Mouse (Mus musculus) embryo, embryonic 11.5 days (tissue): ENCODE results near the gene Myo1d.

ENCODE experiments used
- DNase-seq: peaks from one replicate; pipeline ENCODE4 v3.0.0-alpha.2; 2012; ENCODE audit warnings: low read depth, low spot score

The Myo1d gene

DNA sequence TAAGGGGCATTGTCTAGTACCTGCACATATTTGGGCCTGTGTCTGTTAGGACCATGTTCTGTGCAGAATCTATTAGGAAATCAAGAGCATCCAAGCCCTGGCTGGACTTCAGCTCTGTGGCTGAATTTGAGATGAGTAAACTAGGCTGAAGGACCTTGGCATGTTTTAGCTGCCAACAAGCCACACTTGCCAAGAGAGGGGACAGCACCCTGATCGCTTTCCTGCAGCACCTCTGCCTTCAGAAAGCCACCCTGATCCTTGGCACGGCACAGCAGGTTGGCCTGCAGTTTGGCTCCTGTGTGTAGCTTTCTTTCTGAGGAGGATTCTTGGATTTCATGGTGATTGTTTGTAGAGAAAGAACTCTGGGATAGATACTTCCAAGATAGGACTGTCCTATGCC, 1.7 kb upstream of the Myo1d start:
- DNase-seq, result no peak

DNA sequence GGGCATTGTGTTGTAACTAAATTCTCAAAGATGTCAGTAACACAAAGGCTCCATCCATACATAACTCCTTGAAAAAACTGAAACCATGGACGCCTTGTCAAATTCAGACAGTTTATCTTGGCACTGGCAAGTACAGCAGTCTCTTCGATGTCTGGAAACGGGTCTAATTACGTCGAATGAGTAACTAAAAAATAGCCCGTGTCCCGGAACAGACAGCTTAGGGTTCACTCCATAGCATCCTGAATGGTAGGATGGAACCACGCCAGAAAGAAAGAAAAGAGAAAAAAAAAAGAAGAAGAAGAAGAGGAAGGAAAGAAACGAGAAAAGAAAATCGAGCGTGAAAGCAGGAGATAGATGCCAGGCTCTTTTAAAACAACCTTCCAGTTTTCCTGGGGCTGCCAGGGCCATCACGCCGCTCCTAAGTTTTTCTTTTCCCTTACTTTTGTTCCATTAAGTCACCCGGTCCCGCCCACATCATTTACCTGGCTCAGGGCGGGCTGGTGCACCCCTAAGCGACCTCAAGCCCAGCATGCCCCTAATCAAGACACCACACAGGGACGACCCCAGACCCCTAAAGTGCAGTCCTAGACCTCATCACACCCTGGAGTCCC, 804 bp downstream of the Myo1d start:
- no peak for DNase-seq

DNA sequence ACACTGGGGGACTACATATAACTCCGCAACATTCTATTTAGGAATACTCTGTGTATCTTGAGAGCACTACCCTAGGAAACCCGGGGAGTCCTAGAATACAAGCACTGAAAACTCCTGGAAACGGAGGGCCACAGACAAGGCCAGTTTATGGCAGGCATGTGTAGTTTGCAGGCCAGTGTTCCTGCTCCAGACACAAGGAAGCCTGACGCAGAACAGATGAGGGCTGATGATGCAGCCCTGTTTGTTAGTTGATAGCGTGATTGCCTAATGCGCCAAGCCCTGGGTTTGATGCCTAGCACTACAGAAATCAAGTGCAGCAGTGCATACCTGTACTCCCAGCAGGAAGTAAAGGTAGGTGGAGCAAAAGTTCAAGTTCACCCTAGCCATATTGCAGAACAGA, 1.7 kb downstream of the Myo1d start:
- DNase-seq, result no peak

DNA sequence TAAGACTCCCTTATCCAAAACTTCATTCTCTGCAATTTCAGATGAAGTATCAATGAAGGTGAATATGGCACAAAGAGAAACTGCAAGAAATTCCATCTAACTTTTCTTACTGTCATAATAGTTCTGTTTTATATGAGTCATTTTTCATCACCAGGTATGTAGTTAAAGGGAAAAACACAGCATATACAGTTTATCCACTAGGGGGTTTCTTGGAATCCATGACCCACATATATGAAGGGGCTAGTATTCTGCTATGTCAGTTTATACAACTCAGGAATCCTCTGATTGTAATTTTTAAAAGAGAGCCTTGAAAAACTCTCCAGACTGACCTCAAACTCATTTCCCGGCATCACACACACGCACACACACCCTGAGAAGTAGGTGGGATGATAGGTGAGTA, 2.1 kb downstream of the Myo1d start:
- DNase-seq, result no peak

DNA sequence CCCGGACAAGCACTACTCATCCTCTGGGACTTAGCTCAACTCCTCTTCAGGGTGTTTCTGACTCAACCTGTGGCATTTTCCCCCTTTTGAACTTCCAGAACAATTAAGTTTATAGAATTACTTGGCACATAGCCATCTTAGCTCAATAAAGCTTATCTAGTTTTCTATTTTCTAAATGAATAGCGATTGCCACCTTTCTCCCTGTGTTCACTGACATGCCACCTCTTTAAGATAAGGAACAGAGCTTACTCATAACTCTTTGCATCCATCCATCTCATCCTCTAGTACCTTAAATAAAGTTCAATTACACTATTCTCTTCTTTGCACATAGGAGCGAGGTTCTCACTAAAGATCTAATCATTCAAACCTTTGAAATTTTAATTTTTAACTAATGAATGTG, 4.3 kb downstream of the Myo1d start:
- no peak for DNase-seq

DNA sequence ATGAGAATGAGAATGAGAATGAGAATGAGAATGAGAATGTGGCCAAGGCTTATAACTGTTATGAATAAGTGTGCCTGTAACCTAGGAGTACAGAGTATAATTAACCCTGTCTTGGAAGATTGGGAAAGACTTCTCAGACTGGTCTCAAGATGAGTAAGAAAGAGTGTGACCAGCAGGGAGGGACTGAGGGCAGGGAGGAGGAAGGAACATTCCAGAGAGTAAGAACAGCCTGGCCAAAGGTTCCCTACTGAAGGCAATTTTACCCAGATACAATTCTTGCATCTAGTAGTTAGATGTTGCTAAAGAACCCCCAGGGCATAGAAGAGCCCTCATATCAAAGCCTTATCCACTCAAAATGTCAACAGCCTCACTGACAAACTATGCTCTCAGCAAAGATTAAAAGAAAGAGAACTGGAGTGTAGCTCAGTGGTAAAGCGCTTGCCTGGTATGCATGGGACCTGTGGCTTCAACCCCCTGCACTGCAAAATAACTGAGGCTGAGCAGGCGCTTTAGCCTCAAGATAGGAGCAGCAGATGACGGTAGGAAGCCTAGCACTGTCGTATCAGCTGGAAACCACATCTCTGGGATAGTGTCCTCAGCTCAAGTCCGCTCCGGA, 7.1 kb downstream of the Myo1d start:
- no peak for DNase-seq

DNA sequence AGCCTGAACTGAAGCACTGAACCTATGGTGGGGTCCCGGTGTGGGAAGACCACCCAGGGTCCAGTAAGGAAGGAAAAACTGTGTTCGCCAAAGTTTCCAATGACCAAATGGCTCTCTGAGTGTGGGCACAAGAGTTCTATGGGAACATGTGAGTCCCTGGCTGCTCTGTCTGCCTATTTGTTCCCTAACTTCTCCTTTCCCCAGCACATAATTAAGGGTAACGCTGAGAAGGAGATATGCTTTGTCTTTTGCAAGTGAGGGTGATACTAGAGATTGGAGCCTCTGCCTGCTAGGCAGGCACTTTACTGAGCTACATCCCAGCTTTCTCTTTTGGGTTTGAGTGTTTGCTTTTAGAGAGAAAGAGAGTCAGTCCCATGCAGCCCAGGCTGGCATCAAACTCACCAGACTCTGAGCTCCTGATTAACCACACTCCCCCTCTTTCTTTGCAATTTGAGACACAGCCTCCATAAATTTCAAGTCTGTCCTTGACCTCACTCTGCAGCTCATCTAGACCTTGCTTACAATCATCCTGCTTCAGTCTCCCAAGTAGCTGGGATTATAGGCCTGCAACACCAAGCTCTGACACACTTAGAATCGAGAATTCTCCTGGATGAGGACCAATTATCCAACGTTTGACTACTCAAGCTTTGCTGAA, 8.1 kb downstream of the Myo1d start:
- DNase-seq, result no peak

DNA sequence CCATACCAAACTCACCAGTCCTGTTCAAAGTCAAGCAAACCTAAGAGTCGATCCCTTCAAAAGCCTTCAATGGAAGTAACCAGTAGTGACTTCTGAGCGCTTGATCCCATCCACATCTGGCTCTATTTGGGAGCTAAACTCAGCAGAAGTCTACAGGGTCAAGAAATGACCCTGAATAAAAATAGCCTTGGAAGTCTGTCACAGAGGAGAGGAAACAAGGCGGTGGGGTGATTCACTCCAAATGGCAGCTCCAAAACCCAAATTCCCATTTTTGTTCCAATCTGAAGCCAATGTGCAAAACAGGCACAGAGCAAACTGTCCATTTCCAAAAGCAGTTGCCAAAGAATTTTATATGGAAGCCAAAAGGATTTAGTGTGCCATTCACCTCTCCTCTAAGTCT, 8.6 kb downstream of the Myo1d start:
- no peak for DNase-seq

DNA sequence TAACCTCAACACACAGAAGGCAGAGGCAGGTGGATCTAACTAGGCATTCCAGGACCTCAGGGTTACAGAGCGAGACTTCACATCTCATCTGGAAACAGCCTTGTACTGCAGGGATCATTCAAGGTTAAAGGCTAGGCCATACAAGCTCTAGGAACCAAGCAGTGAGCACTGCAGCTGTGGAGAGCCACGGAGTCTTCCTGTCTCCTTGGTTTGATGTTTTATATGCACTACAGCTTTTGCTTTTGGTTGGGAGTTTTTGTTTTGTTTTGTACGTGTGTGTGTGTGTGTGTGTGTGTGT, 12.6 kb downstream of the Myo1d start:
- no peak for DNase-seq

DNA sequence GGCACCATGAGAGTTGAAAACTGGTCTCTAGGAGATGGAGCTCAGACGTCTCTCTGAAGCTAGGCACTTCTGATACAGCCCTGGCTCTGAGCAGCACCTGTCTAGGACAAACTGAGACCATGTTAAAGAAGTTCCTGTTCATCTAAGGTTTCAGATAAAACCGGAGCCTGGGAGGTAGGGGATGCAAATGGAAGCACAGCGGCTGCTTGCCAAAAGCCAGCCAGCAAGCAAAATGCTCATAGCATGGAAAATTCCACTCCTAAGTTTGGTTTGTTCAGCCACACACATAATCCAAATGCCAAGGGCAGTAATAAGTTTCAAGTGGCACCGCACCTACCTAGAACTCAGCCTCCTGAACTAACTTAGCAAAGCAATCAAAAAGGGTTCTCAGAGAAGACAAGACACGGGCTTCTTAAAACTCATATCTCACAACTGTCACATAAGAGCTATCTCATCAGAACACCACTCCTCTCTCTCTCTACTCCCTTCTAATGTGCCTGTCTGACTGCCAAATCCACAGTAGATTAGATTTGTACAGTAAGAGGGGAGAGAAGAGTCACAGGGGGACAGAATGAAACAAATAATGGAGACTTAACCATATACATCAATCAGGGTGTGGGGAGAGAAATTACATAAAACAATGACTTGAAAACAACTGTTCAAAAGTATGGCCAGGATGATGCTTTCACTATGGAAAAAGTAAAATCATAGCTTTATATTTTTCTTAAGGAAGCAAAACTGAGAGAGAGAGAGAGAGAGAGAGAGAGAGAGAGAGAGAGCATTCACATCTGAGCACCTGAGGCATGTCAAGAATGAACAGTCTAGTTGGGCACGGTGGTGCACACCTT, 13.1 kb downstream of the Myo1d start:
- no peak for DNase-seq

DNA sequence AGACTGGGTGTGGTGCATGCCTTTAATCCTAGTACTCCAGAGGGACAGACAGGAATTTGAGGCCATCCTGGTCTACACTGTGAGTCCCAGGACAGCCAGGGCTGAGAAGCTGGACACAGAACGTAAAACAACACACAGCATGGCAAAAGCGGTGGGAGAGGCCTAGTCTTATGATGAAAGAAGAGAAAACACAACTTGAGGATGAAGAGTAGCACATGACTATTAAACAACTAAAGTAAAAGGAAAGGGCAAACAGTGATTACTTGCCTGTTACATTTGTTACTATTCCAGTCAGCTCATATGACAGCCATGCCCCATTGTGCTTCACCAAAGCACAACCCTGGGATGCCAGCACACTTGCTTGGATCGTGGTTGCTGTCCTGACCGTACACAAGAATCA, 13.8 kb downstream of the Myo1d start:
- no peak for DNase-seq

DNA sequence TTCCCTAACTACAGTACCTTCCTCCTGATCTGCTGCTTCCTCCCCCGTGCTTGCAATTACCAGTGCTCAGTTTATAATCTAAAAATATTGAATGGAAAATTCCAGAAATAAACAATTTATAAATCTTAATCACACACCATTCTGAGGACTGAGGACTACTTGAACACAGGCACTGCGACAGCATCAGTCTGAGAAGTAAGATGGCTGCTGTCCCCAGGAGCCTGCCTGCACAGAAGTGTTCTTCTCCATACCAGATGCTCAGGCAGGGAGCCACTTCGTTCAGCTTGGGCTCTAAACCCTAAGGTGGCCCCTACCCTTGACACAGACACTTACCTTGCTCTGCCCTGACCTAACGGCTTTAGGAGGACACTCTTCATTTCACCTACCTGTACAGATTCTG, 17.8 kb downstream of the Myo1d start:
- DNase-seq, result no peak

DNA sequence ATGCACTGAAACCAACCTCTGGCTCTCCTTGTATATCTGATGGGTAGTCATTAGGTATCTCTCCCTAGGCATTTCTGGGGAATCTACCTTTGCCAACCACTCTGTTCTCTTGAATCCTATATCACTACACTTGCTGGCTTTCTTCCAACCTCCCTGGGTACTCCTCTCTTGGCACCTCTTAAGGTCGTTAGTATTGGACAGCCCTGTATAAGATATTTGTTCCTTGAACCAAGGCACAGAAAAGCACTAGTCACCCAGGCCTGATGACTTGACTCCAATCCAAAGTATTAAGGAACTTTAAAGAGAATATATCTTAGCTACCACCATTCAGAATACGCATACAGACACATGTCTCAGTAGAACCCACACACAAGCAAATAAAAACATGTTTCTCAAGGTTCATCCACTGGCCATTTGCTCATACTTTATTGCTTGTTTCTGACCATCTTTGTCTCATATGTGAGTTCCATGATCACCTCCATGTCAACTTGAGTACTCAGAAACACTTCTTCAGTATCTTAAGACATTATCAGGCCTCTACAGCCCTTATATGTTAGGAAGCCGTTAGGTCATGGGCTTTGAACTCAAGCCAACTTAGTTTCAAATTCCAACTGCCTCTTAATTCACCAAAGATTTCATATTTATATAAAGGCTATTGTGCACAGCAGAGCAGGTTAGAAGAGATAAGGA, 18.4 kb downstream of the Myo1d start:
- DNase-seq, result no peak

DNA sequence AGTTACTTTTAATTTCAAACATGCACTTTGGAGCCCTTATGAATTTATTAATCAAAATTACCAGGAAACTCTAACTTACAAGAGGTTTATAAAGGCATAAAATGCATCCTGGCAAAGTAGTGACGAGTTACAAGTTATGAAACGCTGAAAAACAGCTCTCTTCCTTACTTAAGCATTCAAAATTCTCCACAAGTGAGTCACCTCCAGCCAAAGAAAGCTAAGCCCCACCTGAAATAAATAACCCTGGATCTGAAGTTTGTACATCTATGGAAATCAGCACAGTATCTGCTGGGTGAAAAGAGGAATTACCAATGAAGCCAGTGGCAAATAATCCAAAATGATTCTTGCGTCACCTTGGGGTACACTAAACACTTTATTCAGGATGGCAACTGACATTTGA, 20.8 kb downstream of the Myo1d start:
- DNase-seq, result no peak

DNA sequence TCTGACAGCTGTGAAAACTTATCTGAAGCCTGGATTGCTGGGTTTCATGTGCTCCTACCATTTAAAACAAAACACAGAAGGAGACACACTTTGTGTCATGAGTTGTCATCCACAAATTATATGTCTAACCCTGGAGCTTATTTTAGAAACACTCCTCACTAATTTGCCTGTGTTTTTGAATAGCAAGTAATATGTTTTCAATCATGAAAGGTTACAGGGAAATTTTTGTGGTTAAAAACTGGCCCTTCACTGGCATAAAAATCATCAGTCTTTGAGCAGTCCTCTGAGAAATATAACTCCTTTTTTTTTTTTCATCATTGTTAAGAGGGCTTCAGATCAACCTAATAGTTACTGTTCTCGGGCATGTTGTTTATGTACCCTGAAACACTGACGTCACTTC, 25.6 kb downstream of the Myo1d start:
- no peak for DNase-seq

DNA sequence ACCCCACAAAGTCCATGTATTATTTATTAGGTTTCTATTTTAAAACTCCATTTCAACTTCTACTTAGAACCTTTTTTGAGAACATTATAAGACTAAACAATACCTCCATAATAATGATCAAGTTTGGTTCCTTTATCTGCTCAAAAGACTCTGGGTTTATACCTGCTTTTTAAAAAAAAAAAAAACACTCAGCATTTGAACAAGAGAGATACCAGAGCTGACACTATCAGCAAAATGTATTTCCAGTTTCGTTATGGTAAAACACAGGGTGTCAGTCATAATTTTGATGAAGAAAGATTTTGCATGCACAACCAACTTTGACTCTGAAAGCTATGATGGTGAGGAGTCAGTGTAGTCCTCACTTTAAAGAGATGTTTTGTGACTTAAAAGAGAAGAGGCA, 28.7 kb downstream of the Myo1d start:
- no peak for DNase-seq

DNA sequence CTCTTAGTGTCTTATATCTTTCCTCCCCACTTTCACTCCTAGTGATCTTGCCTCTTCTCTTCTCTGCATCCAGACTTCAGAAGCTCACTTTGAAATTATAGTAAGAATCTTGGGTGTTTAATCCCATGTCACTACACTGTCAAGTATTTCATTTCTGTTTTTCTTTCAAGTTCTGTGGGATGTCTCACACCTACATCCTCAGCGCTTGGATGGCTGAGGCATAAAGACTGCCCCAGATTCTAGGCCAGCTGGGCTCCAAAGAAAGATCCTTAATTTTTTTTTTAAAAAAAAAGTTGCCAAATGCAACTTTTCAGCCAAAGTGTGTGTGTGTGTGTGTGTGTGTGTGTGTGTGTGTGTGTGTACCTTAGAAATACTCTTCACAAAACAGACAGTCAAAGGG, 30.6 kb downstream of the Myo1d start:
- no peak for DNase-seq

DNA sequence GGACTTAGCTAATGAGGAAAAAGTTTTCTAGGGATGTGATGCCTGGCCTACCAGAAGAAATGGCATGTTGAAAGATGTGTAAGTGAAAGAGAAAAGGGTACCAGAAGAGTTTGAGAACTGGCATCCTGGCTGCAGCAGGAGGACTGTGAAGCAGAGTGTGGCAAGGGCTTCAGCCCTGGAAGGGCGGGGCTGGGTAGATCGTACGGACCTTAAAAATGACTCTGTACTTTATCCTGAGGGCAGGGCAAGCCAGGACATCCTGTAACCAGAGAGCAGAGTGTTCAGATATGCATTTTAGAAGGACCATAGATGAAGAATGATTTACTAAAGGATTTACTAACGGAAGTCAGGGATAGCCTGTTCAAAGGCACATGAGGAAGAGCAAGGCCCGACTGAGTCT, 34.4 kb downstream of the Myo1d start:
- DNase-seq, result no peak

DNA sequence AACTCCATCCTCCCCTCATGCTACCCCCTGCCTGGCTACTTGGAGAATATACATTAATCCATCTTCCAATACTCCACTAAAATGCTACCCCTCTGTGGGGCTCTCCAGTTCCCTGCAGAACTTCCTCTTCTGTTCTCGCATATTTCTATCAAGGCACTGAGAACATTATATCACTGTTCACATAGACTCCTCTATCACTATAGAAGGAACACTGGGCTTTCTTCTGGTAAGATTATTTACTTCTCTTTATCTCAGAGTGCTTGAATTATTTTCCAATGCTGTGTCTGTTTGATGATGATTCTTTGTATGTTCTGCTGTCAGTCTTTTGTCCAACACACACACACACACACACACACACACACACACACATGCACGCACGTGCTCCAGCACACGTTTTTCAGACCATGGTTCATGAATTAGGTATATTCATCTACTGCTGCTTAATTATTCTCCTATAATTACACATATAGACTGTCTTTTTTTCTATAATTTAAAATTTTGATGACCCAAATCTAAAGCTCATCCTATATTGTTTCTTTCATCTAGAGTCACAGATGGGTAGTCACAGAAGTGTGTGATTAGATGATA, 35.9 kb downstream of the Myo1d start:
- DNase-seq, result no peak

DNA sequence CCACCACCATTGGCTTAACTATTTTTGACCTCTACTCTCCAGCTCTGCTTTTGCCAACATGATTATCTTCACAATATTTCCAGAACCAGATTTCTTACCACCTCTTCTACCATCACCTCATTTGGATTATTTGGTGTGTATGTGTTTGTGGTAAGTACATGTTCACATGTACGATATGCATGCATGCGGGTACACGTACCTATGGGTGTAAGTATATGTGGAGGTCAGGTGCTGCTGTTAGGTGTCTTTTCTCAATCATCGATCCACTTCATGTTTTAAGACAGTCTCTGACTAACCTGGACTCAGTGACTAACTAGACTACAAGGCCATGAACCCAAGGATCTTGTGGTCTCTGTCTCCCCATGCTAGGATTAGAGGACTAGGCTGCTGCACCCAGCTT, 37.4 kb downstream of the Myo1d start:
- no peak for DNase-seq

DNA sequence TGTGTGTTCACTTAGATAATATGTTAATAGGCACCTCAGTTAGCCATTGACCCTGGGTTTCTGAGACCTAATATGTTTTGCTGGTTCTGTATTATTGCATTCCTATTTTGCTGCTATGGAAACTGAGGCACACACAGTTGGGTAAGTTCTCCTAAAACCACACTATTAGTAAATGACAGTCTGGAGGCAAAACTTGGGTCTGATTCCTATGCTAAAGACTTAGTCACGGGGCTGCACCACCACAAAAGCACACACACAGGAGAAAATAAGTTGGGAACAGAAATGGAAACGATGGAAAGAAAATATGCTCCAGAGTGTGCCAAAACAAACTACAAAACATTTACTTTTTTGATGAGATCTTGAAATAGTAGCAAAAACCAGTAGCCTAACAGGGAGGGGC, 45.1 kb downstream of the Myo1d start:
- no peak for DNase-seq

DNA sequence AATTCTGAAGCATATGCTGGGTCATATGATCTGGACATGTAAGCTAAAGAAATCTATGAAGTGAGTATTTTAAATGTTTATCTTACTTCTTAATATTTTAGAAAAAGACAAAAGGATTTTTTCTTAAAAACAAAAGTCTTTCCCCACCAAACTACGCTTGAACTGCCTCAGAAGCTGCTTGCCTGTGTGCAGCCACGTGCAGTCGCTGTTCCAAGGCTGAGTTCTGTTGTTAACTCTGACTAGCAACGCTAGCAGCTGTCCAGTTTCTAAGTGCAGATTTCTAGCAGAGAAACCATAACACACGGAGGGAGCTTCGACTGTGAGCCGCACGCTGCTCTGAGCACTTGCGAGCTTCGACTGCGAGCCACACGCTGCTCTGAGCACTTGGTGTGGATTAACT, 55.1 kb downstream of the Myo1d start:
- no peak for DNase-seq
